Mouse (Mus musculus) megakaryocyte, embryonic 14.5 days (primary cell): ENCODE results near the gene Chst2.

Experiments used
- FLI1 ChIP-seq: IDR thresholded peaks from 2 replicates; pipeline ENCODE4 v1.6.1; 2012; ENCODE audit warnings: low read length, inconsistent platforms, mixed read lengths
- GATA1 ChIP-seq: IDR thresholded peaks from 3 replicates; pipeline ENCODE4 v1.6.1; 2012; ENCODE audit warnings: mixed read lengths, low read length, inconsistent platforms, borderline replicate concordance

DNA sequence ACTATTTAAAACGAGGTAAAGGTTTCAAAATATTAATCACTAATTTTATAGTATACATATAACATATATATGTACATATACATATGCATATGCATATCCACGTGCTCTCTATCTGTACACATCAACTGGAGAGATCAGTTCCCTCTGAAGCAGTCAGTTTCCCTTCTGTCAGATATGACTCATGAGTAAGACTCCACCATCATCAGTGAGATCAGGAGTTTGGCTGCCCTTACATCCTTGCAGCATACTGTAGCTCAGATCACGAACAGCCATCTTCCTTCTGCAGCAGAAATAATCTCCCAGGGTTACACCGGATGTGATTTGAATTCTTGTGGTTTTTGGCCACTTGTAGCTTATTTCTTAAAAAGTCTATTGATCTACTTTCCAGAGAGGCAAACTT, 56.0 kb downstream of the Chst2 start:
- TF ChIP-seq GATA1: no peak
- TF ChIP-seq FLI1: no peak
